Mouse (Mus musculus) brown adipose tissue, adult 24 weeks (tissue): ENCODE data around the gene Cdk2. TPM values are rescaled to one million over a fixed set of nuclear protein-coding genes. Genes with fewer than 3 reads are reported as not detected.
A peak's percentile ranks its signal among the peaks of the same experiment; 100 is the strongest.
"Not testable (repeated sequence)": the region's sequence is repeated elsewhere in the genome, so short reads cannot be mapped to it uniquely, and the experiment has no call there.

ENCODE experiments used
- H3K27ac ChIP-seq: fragments of 200-500 bp; replicated peaks from 2 replicates; pipeline ENCODE4 v1.5.1; 2012; ENCODE audit warnings: low read depth, mild to moderate bottlenecking, low read length
- H3K4me1 ChIP-seq: fragments of 200-500 bp; 2 replicates; pipeline ENCODE4 v1.6.1; 2012; ENCODE audit warnings: low read length, mixed read lengths; ENCODE audit not compliant: control insufficient read depth, insufficient read depth, insufficient read length
- H3K4me3 ChIP-seq: fragments of 200-500 bp; 2 replicates; pipeline ENCODE4 v1.5.1; 2012; ENCODE audit warnings: low read depth, mild to moderate bottlenecking, low read length, moderate library complexity; ENCODE audit not compliant: insufficient read depth
- polyA plus RNA-seq: library from polyadenylated mRNA; stranded (reverse); fragments of >200 nt; gene quantifications from 2 replicates; pipeline ENCODE4 v1.2.4, GENCODE M21; 2012; ENCODE audit not compliant: missing spikeins, insufficient read depth, insufficient read length

The Cdk2 gene
- polyA plus RNA-seq, 1 experiment, result 11.1 TPM

GRCm38 (mm10) chr10:128731002-128731433 lies 26.2 kb upstream of the Cdk2 start:
- Histone ChIP-seq H3K4me1 (no peaks in the 10 kb centered on the region), H3K4me3 (no peak overlapping the region)

GRCm38 (mm10) chr10:128728059-128728458 lies 23.2 kb upstream of the Cdk2 start:
- Histone ChIP-seq H3K4me1 (no peaks in the 10 kb centered on the region), H3K4me3 (no peak overlapping the region), H3K27ac (no peak overlapping the region)

More at GRCm38 (mm10) chr10:128731002-128731433, 26.2 kb upstream of the Cdk2 start:
- no peak overlapping the region for H3K27ac ChIP-seq

- not testable (repeated sequence) for H3K4me1 ChIP-seq, H3K4me3 ChIP-seq, H3K27ac ChIP-seq
Observed at GRCm38 (mm10) chr10:128725466-128725865, 20.6 kb upstream of the Cdk2 start.

GRCm38 (mm10) chr10:128715559-128716537 lies 11.0 kb upstream of the Cdk2 start:
- no peaks in the 10 kb centered on the region for H3K4me1 ChIP-seq
- H3K27ac ChIP-seq, result no peak overlapping the region
- no peak overlapping the region for H3K4me3 ChIP-seq

- not testable (repeated sequence) for H3K4me1 ChIP-seq, H3K27ac ChIP-seq, H3K4me3 ChIP-seq
Observed at GRCm38 (mm10) chr10:128711318-128711717, 6.5 kb upstream of the Cdk2 start.

GRCm38 (mm10) chr10:128705317-128705693 lies 474 bp upstream of the Cdk2 start:
- Histone ChIP-seq H3K4me1 (peaks cover 6% of the 10 kb centered on the region; the same call in 1 of the 2 replicates), H3K4me3 (peak overlapping the region; percentile 50), H3K27ac (peak overlapping the region; percentile 72)

GRCm38 (mm10) chr10:128703895-128704294 lies 936 bp downstream of the Cdk2 start, which contains the start of gene Pmel:
Gene Pmel (plus strand): TSS chr10:128704195.
- peak within 1 kb of the TSS; percentile 98 for H3K4me3 ChIP-seq
- peaks cover 6% of the 10 kb centered on the region; the same call in 1 of the 2 replicates for H3K4me1 ChIP-seq
- H3K27ac ChIP-seq, result peak within 1 kb of the TSS; percentile 80

- no peak overlapping the region for H3K27ac ChIP-seq
- H3K4me1 ChIP-seq, result peaks cover 6% of the 10 kb centered on the region; the same call in 1 of the 2 replicates
- H3K4me3 ChIP-seq, result no peak overlapping the region
Observed at GRCm38 (mm10) chr10:128702328-128703007, 2.4 kb downstream of the Cdk2 start.

GRCm38 (mm10) chr10:128700712-128701111 lies 4.1 kb downstream of the Cdk2 start:
- H3K4me1 ChIP-seq, result peaks cover 6% of the 10 kb centered on the region; the same call in 1 of the 2 replicates
- no peak overlapping the region for H3K4me3 ChIP-seq
- H3K27ac ChIP-seq, result no peak overlapping the region

- Histone ChIP-seq H3K4me1 (peaks cover 3% of the 10 kb centered on the region; the same call in 1 of the 2 replicates), H3K4me3 (no peak overlapping the region), H3K27ac (no peak overlapping the region)
Observed at GRCm38 (mm10) chr10:128699611-128700010, 5.2 kb downstream of the Cdk2 start.

GRCm38 (mm10) chr10:128699006-128699405 lies 5.8 kb downstream of the Cdk2 start:
- Histone ChIP-seq H3K4me3 (no peak overlapping the region), H3K4me1 (peaks cover 3% of the 10 kb centered on the region; the same call in 1 of the 2 replicates), H3K27ac (no peak overlapping the region)

- H3K27ac ChIP-seq, result no peak overlapping the region
Observed at GRCm38 (mm10) chr10:128697072-128697725, 7.6 kb downstream of the Cdk2 start.

GRCm38 (mm10) chr10:128695992-128696807 lies 8.6 kb downstream of the Cdk2 start, which contains the start of gene Rab5b:
Gene Rab5b (minus strand): TSS chr10:128696264.
- no peaks in the 10 kb centered on the region for H3K4me1 ChIP-seq
- H3K4me3 ChIP-seq, result peak within 1 kb of the TSS; percentile 75
- H3K27ac ChIP-seq, result peak within 1 kb of the TSS; percentile 55

More at GRCm38 (mm10) chr10:128697072-128697725, 7.6 kb downstream of the Cdk2 start:
- Histone ChIP-seq H3K4me3 (no peak overlapping the region; the same call in 1 of the 2 replicates), H3K4me1 (no peaks in the 10 kb centered on the region)

- Histone ChIP-seq H3K27ac (peak overlapping the region; percentile 43), H3K4me1 (no peaks in the 10 kb centered on the region), H3K4me3 (peak overlapping the region; percentile 75)
Observed at GRCm38 (mm10) chr10:128695411-128695991, 9.3 kb downstream of the Cdk2 start.
